In genomic region chr1:190861626-190862025, GRCm38 (mm10) we compare ENCODE assay signal across 11 mouse cellular contexts. TPM values are rescaled to one million over a fixed set of nuclear protein-coding genes. Genes with fewer than 3 reads are reported as not detected.
DNase-seq lines count a peak whose midpoint lies in the region; ATAC-seq and TF ChIP-seq lines count a peak whose summit lies in the region.
"Had no signal": no experiment of that assay in that cellular context is flagged by ENCODE, and none has a peak within 500 bp of the region (broad histone marks: within the 10 kb centered on the region; RNA-seq: fewer than 3 reads in every experiment).

No protein-coding gene starts in this region.

- no peak overlapping the region for H3K27ac ChIP-seq in hindbrain, embryonic 14.5 days
- no peak overlapping the region for H3K27ac ChIP-seq in hindbrain, embryonic 10.5 days
- no peak overlapping the region for H3K27ac ChIP-seq in lung, postnatal 0 days (ENCODE audit: low read length)
- H3K27ac ChIP-seq: limb, embryonic 12.5 days had no signal

- no peak overlapping the region for H3K4me3 ChIP-seq in hindbrain, embryonic 14.5 days (replicated peaks; ENCODE audit: low read length)
- H3K4me3 ChIP-seq in hindbrain, embryonic 10.5 days, result no peak overlapping the region
- H3K4me3 ChIP-seq in lung, postnatal 0 days (ENCODE audit: low read depth, low read length), result no peak overlapping the region
- H3K4me3 ChIP-seq: limb, embryonic 12.5 days; megakaryocyte, embryonic 14.5 days had no signal

- 66% methylated on average over 5 of the region's 5 CpGs for WGBS in hindbrain, embryonic 14.5 days
- 92% methylated on average over 5 of the region's 5 CpGs for WGBS in hindbrain, embryonic 10.5 days
- 45% methylated on average over 5 of the region's 5 CpGs for WGBS in lung, postnatal 0 days

- ATAC-seq in hindbrain, embryonic 14.5 days (ENCODE audit: low FRiP score), result no peak
- ATAC-seq in lung, postnatal 0 days, result peak; percentile 26; the same call in 1 of the 2 replicates

- DNase-seq in adrenal gland, postnatal 14 days, result peak; percentile 17
- no peak for DNase-seq in adrenal gland, adult (ENCODE audit: inconsistent age in 2 of 2, low spot score in 1 of 2)
- peak; percentile 64 for DNase-seq in hindbrain, embryonic 14.5 days (ENCODE audit: low spot score)
- no peak for DNase-seq in hindbrain, embryonic 10.5 days (ENCODE audit: low spot score)
- peak; percentile 48 for DNase-seq in lung, postnatal 0 days (ENCODE audit: low spot score)
- DNase-seq in lung, postnatal 14 days, result no peak
- DNase-seq in cerebellum, postnatal 10 days, result peak; percentile 80 to 82
- DNase-seq in spleen, postnatal 4 days (ENCODE audit: low spot score in 2 of 2), result no peak
- DNase-seq: thymus, postnatal 25 days had no signal

- TF ChIP-seq EP300 in lung, postnatal 0 days (IDR thresholded peaks at IDR 0.05), result no peak

- no peaks in the 10 kb centered on the region for H3K4me1 ChIP-seq in hindbrain, embryonic 14.5 days (replicated peaks; ENCODE audit: control insufficient read depth, insufficient read depth, low read length)
- H3K4me1 ChIP-seq in hindbrain, embryonic 10.5 days (replicated peaks), result no peaks in the 10 kb centered on the region
- no peaks in the 10 kb centered on the region for H3K4me1 ChIP-seq in lung, postnatal 0 days (ENCODE audit: insufficient read depth, low read depth, low read length)
- H3K4me1 ChIP-seq: limb, embryonic 12.5 days had no signal

- H3K27me3 ChIP-seq in hindbrain, embryonic 14.5 days (ENCODE audit: control insufficient read depth, insufficient read depth, low read length), result no peaks in the 10 kb centered on the region
- no peaks in the 10 kb centered on the region for H3K27me3 ChIP-seq in hindbrain, embryonic 10.5 days (ENCODE audit: insufficient read depth, poor library complexity, severe bottlenecking)
- no peaks in the 10 kb centered on the region for H3K27me3 ChIP-seq in lung, postnatal 0 days (replicated peaks; ENCODE audit: insufficient read depth, low read length)
- H3K27me3 ChIP-seq: limb, embryonic 12.5 days; megakaryocyte, embryonic 14.5 days had no signal

- H3K9me3 ChIP-seq in hindbrain, embryonic 14.5 days (ENCODE audit: control insufficient read depth, low read length), result no peaks in the 10 kb centered on the region
- H3K9me3 ChIP-seq in hindbrain, embryonic 10.5 days, result no peaks in the 10 kb centered on the region
- H3K9me3 ChIP-seq in lung, postnatal 0 days (ENCODE audit: low read length), result no peaks in the 10 kb centered on the region
- H3K9me3 ChIP-seq: limb, embryonic 12.5 days; megakaryocyte, embryonic 14.5 days had no signal

- no peak for TF ChIP-seq CTCF in lung, postnatal 0 days (IDR thresholded peaks at IDR 0.05)

- H3K9ac ChIP-seq in hindbrain, embryonic 14.5 days, result no peak overlapping the region
- no peak overlapping the region for H3K9ac ChIP-seq in lung, postnatal 0 days (replicated peaks; ENCODE audit: low read depth)
- H3K9ac ChIP-seq: limb, embryonic 12.5 days had no signal

- H3K36me3 ChIP-seq in hindbrain, embryonic 14.5 days (replicated peaks; ENCODE audit: control insufficient read depth, insufficient read depth), result peaks cover 6% of the 10 kb centered on the region
- H3K36me3 ChIP-seq in hindbrain, embryonic 10.5 days, result peaks cover 16% of the 10 kb centered on the region
- no peaks in the 10 kb centered on the region; the same call in 1 of the 2 replicates for H3K36me3 ChIP-seq in lung, postnatal 0 days (ENCODE audit: insufficient read depth, low read length)

- no peak overlapping the region for H3K4me2 ChIP-seq in hindbrain, embryonic 14.5 days (replicated peaks)
- no peak overlapping the region for H3K4me2 ChIP-seq in lung, postnatal 0 days (replicated peaks; ENCODE audit: low read depth, low read length)
- H3K4me2 ChIP-seq: limb, embryonic 12.5 days had no signal

RNA-seq across cellular contexts. Expression of gene Rps6kc1, which starts 49.9 kb away (rescaled TPM):
- total RNA-seq in adrenal gland, postnatal 14 days (2021), result 23.8 and 27.9 TPM in 2 replicates
- 27.7 and 36.4 TPM in 2 replicates for polyA plus RNA-seq in hindbrain, embryonic 14.5 days (2014; fragmentation: Nextera tagmentation; extraction: Ambion mirVana)
- 17.4 and 18.7 TPM in 2 replicates for polyA plus RNA-seq in hindbrain, embryonic 10.5 days (2016; fragmentation: Nextera tagmentation; extraction: Ambion mirVana)
- polyA plus RNA-seq in lung, postnatal 0 days (2015; fragmentation: Nextera tagmentation; extraction: Ambion mirVana), result 8.5 and 9.7 TPM in 2 replicates

Comparison
In these comparisons a context has a peak if more than half of its experiments do, and no peak if none do; other contexts are left out.
1. DNase-seq: peak in adrenal gland, postnatal 14 days (single experiment), hindbrain, embryonic 14.5 days (single experiment), lung, postnatal 0 days (single experiment) and cerebellum, postnatal 10 days (2 of 2); none in adrenal gland, adult (0 of 2), hindbrain, embryonic 10.5 days (single experiment), lung, postnatal 14 days (single experiment) and spleen, postnatal 4 days (0 of 2).